Mouse (Mus musculus): ENCODE results near the gene Ccr1l1. TPM values are rescaled to one million over a fixed set of nuclear protein-coding genes. Genes with fewer than 3 reads are reported as not detected.

Gene Ccr1l1
- polyA plus RNA-seq (2015; fragmentation: Nextera tagmentation; extraction: Ambion mirVana): 0.25 TPM in 1 of 2 replicates, not detected in the other

GRCm38 (mm10) chr9:123978308-123978707, at the start of gene Ccr1l1:
Ccr1l1 (minus strand) TSS chr9:123978408.

DNA sequence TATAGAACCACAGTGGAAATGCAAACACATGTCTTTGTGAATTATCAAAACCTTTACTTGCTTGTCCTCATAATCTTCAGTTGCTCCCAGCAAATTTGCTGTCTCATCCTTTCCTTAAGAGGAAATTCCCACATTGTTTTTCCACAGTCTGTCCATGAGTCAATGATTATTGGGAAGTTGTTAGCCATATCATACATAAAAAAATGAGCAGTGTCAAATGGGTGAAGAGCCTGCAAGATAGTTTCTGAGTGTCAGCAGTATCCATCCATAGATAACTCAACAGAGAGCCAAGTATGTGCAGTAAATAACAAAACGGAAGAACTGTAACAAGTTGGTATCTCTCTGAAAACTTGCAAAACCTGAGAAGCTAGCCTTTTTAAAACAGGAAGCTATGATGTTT, 43.5 kb upstream of the Ccr1l1 start, which contains the start of gene Ccr3:
Gene Ccr3, plus strand, starts transcription at position 301 of the 400 bp plus-strand sequence.

DNA sequence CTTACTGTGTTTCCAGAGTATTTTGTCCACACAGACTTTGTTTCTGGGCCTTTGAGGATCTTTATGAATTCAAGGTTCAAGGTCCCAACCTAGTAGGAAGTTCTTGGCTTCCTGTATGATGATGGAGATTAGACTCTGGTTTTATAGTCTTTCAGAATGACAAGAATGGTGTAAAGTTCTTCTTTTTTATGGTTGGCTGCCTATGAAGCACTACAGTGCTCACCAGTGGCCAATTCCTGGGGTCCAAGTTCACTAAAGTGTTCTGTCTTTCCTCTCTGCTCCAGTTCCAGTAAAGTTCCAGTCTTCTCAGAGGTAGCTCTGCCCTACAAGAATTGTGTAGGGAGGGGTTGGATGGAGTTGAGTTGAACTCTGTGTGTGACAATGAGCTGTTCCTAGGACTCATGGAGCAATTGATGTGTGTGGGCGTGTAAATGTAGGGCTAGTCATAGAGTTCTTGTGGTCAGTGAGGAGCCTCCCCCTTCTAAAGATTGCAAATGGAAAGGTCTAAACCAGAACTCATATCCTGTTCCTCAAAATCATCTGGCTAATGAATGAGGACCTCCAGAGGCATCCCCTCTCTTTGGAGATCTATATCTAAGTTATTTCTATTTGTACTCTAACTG, 9.8 kb downstream of the Ccr1l1 start, which contains the start of gene Ccr1:
Gene Ccr1, minus strand, starts transcription at position 403 of the 623 bp plus-strand sequence.

Other genes starting within 250 kb of the Ccr1l1 start
- 0.28 and 0.40 TPM in 2 replicates for gene Cxcr6, start 171.9 kb downstream of the Ccr1l1 start, polyA plus RNA-seq (2015; fragmentation: Nextera tagmentation; extraction: Ambion mirVana)
- gene Fyco1, start 126.5 kb downstream of the Ccr1l1 start, polyA plus RNA-seq (2015; fragmentation: Nextera tagmentation; extraction: Ambion mirVana): 7.4 and 15.2 TPM in 2 replicates
- gene Xcr1, start 116.4 kb downstream of the Ccr1l1 start, polyA plus RNA-seq (2015; fragmentation: Nextera tagmentation; extraction: Ambion mirVana): 0.05 and 0.14 TPM in 2 replicates
- gene Ccr1, start 9.7 kb downstream of the Ccr1l1 start, polyA plus RNA-seq (2015; fragmentation: Nextera tagmentation; extraction: Ambion mirVana): 5.0 and 6.3 TPM in 2 replicates
- gene Ccr3, start 43.6 kb upstream of the Ccr1l1 start, polyA plus RNA-seq (2015; fragmentation: Nextera tagmentation; extraction: Ambion mirVana): 0.11 and 0.22 TPM in 2 replicates
- 1.1 TPM in 2 replicates for gene Ccr2, start 123.5 kb upstream of the Ccr1l1 start, polyA plus RNA-seq (2015; fragmentation: Nextera tagmentation; extraction: Ambion mirVana)
- gene Ccr5, start 143.1 kb upstream of the Ccr1l1 start, polyA plus RNA-seq (2015; fragmentation: Nextera tagmentation; extraction: Ambion mirVana): 1.6 and 2.7 TPM in 2 replicates

Data from adrenal gland, postnatal 0 days (tissue).